Mouse (Mus musculus) kidney, adult 2 months (tissue): Measurements from ENCODE around the gene Nav2.

Experiments
- CTCF ChIP-seq: fragments of 200-500 bp; conservative IDR thresholded peaks from 2 replicates; pipeline ENCODE4 v1.5.1; 2011; ENCODE audit warnings: low read depth, mild to moderate bottlenecking, control low read depth, low read length, moderate library complexity, mixed read lengths; ENCODE audit not compliant: insufficient read depth, insufficient read length
- POLR2A ChIP-seq: fragments of 200-500 bp; IDR thresholded peaks from one replicate; pipeline ENCODE4 v1.6.1; 2011; ENCODE audit warnings: low read depth, low read length, control low read depth

DNA sequence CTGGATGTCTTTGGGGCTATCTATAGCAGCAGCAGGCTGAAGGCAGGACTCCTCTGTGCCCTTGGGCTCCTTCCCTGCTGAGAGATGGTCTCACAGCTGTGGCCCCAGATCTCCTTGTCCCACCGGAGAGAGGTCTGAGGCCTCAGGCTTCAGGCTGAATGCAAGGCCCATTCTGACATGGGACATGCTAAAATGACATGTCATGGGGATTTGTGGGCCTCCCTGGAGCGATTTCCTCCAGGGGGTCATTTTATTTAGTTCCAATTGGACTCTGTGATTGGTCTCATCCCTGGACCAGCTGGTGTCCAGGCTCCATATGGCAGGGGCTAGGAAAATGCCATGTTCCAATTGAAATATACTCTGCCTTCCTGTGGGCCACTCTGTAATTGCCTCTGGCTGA lies 197.0 kb downstream of the Nav2 start:
- TF ChIP-seq CTCF (no peak), POLR2A (no peak)
